Mouse (Mus musculus) neural tube, embryonic 10.5 days (tissue): ENCODE results near the gene Galnt17.

Source experiments
- DNase-seq: peaks from one replicate; pipeline ENCODE4 v3.0.0-alpha.2; 2017; ENCODE audit warnings: low spot score; ENCODE audit errors: extremely low spot score

Gene Galnt17

GRCm38 (mm10) chr5:131246591-131246990 is 61.7 kb downstream of the Galnt17 start:
- no peak for DNase-seq

DNA sequence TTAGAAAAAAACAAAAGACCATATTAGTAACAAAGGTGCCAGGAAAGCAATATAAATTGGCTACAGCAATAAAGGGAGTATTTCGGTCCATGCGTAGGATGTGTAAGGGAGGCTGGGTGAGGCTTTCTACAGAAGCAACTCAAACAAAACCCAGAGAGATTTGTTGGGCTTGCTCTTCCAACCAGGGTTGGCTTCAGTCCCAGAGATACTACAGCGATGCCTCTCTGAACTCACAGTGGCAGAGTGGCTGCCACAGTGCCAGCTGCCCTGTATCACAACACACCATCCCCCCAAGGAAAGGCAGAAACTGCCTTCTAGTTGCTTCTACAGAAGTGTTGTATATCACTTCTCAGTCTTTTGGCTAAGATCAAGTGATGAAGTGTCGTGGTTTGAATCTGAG is 66.6 kb downstream of the Galnt17 start:
- DNase-seq = no peak

- no peak for DNase-seq
Measured at GRCm38 (mm10) chr5:131239813-131240212, 68.5 kb downstream of the Galnt17 start.

DNA sequence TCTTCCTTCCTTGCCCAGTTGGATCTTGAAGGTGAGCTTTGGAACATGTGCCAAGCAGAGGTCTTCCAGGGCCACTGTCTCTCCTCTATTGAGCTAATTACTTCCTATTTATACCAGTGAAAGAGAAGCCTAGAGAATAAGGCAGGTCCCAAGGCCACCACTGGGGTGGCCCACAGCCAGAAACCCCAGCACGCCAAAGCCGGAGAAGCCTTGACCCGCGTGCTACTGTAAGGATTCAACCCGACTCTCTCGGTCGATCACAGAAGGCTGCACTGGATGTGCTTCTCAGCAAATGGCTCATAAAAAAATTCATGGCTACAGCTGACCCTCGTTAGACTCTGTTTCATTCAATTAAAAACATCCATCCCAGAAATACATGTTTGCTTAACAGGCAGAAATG is 71.4 kb downstream of the Galnt17 start:
- no peak for DNase-seq

GRCm38 (mm10) chr5:131233828-131234227 is 74.5 kb downstream of the Galnt17 start:
- DNase-seq = no peak

DNA sequence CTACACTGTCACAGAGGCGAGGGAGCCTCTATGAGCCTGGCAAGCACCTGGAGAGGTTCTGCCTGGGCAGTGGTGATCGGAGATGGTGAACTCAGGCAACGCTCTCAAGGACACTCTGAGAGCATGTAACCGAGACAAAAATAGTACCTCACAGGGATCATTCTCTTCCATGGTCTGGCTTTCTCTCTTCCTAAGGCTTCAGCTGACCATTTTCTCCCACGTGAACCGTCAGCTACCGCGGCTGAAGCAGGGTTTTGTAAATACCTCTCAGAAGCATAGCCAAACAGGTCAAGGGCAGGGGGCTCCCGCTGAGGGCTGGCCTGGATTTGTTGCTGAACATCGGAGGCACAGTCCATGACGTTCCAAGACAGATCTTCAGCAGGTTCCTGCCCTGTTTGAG is 77.2 kb downstream of the Galnt17 start:
- no peak for DNase-seq

DNA sequence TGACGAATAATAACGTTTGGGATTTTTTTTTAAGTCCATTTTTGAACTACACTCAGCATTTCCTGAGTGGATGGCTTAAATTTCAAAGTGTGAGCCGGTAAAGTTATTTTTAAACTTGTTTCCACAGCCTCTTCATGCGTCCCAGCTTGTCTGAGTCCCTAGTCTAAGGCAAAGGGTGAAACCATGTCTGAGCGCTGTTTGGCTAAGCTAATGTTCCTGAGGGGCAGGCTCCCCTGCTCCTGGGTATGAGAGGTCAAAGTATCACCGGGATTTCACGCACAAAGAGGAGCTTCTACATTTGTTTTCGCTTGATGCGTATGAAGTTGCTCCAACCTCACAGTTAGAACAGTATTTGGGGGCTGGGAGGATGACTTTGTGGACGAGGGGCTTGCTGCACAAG is 78.6 kb downstream of the Galnt17 start:
- no peak for DNase-seq

DNA sequence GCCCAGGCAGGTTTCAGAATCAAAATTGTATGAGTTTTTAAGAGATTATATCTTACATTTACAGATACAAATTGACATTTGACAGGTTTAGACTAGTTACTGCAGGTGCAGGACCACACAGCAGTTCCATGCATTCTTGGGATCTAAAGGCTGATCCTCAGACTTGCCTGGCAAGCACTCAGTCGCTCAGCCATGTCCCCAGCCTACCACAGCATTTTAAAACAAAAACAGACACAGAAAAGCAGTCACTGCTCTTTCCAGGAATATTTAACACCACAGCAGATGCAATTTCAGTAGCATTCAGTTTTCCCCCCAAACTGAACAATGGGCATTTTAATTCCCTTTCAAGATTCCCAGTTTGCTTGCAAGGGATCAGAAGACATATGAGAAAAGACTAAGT is 84.9 kb downstream of the Galnt17 start:
- no peak for DNase-seq

DNA sequence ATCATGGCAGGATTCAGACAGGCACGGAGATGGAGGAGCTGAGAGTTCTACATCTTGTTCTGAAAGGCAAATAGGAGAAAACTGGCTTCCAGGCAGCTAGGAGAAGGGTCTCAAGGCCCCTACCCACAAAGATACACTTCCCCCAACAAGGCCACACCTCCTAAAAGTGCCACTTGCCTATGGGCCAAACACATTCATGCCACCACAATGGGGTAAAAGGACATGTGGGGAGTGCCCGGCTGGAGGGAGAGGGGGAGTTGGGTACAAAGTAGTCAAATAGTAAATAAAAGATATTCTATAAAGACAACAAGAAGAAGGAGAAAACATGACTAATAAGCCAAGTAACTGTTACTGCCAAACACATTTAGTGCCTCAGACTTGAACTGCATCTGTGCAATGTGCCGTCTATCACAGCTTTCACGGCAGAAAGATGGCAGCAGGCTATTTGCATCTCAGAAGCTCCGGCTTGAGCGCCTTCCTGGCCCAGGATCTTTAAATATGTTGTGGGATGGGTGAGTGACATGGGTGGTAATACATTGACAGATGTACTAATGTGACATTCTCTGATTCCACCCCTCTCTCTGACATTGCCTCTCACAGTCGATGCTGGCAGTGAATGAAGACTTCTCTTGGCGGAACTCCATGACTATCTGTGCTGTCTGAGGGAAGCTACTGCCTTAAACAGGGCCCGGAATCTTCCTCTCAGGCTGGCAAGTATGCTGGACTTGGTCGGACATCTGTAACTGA is 85.6 kb downstream of the Galnt17 start:
- no peak for DNase-seq

DNA sequence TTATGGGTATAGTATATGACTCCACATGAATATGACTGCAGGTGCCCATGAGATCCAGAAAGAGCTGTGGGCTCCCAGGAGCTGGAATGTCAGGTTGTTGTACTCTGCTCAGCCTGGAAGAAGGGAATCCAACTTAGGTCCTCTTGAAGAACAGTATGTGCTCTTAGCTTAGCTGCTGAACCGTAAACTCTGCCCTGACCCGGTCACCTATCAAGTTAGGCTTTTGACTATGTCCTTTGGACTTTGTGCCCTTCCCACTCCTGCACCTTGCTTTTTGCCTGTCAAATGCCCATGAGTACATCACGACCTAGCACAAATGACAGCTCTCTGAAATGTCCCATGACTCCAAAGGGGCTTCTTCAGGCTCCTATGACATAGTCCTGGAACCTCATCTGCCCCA is 90.1 kb downstream of the Galnt17 start:
- no peak for DNase-seq

DNA sequence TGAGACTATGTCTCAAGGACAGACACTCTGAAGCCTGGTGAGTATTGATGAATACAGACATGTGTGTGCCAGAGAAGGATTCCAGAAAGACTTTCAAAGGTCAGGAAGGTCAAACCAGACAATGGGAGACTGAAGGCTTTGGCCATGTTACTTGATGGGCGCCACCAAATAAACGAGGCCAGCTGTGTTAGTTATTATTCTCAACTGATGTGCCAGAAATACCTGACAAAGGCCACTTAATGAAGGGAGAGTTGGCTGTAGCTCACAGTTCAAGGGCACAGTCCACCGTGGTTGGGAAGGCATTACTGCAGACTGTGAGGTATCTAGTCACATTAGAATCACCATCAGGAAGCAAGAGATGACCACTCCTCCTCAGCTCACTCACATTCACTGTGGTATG is 96.7 kb downstream of the Galnt17 start:
- no peak for DNase-seq

GRCm38 (mm10) chr5:131201146-131201545 is 107.2 kb downstream of the Galnt17 start:
- no peak for DNase-seq

DNA sequence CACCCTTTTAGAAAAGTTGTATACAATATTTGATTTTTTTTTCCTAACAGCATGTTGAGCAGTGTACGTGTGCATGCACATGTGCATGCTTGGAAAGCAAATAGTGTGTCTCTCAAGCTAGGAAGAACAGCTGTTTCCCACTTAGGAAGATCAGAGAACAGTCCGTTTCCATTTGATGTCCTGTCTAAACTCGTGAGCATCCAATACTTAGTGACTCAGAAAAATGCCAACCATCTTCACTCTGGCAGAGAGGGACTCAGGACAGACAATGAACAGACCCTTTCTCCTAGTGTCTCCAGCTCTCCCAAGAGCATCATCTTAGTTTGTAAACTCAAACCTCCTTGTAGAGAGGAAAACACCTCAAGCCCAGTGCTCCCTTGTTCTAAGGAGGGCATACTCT is 116.0 kb downstream of the Galnt17 start:
- no peak for DNase-seq

DNA sequence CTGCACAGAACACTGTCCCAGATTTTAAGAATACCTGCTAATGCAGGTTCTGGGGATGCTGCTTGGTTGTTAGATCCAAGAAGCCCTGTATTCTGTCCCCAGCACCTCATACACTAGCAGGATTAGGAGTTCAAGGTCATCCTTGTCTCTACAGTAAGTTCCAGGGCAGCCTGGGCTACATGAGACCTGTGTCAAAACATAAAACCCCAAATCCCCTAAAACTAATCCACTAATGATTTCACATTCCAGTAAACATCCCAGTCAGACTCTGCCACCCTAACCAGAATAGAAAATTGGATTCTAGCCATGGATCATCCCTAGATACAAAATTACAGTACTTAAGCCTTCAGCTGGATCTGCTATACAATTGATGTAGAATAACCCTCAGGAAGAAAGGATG is 123.7 kb downstream of the Galnt17 start:
- DNase-seq = no peak

GRCm38 (mm10) chr5:131181231-131181630 is 127.1 kb downstream of the Galnt17 start:
- no peak for DNase-seq

DNA sequence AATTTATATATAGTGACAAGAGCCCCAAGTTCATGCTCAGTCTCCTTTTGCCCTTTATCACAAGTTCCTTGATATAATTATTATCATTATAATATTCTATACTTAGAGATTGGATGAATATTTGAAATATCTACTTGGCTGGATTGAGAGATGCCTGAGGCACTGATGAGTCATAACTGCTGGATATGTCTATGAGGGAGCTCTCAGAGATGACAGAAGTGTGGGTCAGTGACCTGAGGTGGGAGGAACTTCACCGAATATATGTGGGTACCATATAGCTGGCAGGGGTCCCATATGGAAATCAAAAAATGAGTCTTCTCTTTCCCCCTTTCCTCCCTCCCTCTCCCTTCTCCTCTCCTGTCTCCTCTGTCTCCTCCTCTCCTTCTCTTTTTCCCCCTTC is 127.5 kb downstream of the Galnt17 start:
- DNase-seq = no peak

- DNase-seq = no peak
Measured at GRCm38 (mm10) chr5:131177851-131178250, 130.4 kb downstream of the Galnt17 start.

- no peak for DNase-seq
Measured at GRCm38 (mm10) chr5:131177168-131177567, 131.1 kb downstream of the Galnt17 start.

GRCm38 (mm10) chr5:131169186-131169585 is 139.1 kb downstream of the Galnt17 start:
- DNase-seq = no peak

DNA sequence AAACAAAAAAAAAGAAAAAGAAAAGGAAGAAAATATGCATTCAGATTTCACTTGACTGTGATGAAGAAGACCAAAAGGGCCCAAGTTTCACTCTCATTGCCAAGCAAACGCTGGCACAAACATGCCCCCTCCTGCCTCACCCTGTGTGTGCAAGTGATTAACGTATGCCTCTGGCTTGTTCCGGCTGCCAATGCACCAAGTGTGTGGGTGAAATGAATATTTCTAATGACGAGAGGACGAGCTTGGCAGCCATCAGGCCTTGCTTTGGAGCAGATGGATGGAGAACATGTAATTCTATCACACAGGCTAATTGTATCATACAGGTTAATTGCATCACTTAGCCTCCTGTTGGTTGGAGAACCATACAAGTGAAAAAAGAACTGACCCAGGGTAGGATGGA is 140.9 kb downstream of the Galnt17 start:
- DNase-seq = no peak

- no peak for DNase-seq
Measured at GRCm38 (mm10) chr5:131165681-131166080, 142.6 kb downstream of the Galnt17 start.

GRCm38 (mm10) chr5:131157866-131158265 is 150.4 kb downstream of the Galnt17 start:
- no peak for DNase-seq

DNA sequence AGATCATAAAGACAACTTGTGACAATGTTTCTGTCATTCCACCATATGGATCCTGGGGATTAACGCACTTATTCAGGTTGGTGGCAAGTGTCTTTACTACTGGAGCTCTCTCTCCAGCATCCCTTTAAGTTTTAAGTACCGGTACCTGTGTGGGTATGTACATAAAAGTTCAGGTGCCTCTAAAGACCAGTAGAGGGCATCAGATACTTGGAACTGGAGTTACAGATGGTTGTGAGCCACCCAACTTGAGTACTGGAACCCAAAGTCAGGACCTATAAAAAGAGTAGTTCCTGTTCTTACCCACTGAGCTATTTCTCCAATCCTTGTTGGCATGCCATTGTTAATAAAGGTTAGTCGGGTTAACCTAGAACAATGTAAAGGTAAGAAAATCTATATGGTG is 152.0 kb downstream of the Galnt17 start:
- DNase-seq = no peak

- DNase-seq = no peak
Measured at GRCm38 (mm10) chr5:131142606-131143005, 165.7 kb downstream of the Galnt17 start.
